Mouse (Mus musculus) adrenal gland, adult (tissue): ENCODE measurements around the gene Soga1.
A peak's percentile ranks its signal among the peaks of the same experiment; 100 is the strongest.

Experiments used
- DNase-seq, 2 experiments: peaks; one replicate each; pipeline ENCODE4 v3.0.0; 2022 to 2023; ENCODE audit warnings: low spot score in 1 of 2; ENCODE audit not compliant: inconsistent age in 2 of 2

Soga1 gene

GRCm38 (mm10) chr2:156998263-156998662 lies 80.8 kb downstream of the Soga1 start:
- DNase-seq, result no peak

GRCm38 (mm10) chr2:156996576-156996975 lies 82.5 kb downstream of the Soga1 start:
- DNase-seq, result peak; percentile 51 to 66

- DNase-seq, result peak; percentile 98
Measured at GRCm38 (mm10) chr2:156991470-156992319, 87.4 kb downstream of the Soga1 start, which contains the start of gene Ndrg3. Gene Ndrg3, minus strand, starts transcription at chr2:156992056.

GRCm38 (mm10) chr2:156990727-156991431 lies 88.2 kb downstream of the Soga1 start:
- DNase-seq, result no peak

- no peak for DNase-seq
Measured at GRCm38 (mm10) chr2:156987316-156987715, 91.7 kb downstream of the Soga1 start.

- DNase-seq, result no peak
Measured at GRCm38 (mm10) chr2:156982864-156983263, 96.2 kb downstream of the Soga1 start.

- DNase-seq, result no peak
Measured at GRCm38 (mm10) chr2:156981291-156981690, 97.8 kb downstream of the Soga1 start.

- DNase-seq, result no peak
Measured at GRCm38 (mm10) chr2:156980059-156980458, 99.0 kb downstream of the Soga1 start.

GRCm38 (mm10) chr2:156976711-156977110 lies 102.3 kb downstream of the Soga1 start:
- no peak for DNase-seq

GRCm38 (mm10) chr2:156974967-156975366 lies 104.1 kb downstream of the Soga1 start:
- DNase-seq, result no peak

- no peak for DNase-seq
Measured at GRCm38 (mm10) chr2:156973316-156974100, 105.5 kb downstream of the Soga1 start.

GRCm38 (mm10) chr2:156970253-156970652 lies 108.8 kb downstream of the Soga1 start:
- no peak for DNase-seq

- no peak for DNase-seq
Measured at GRCm38 (mm10) chr2:156968501-156968900, 110.6 kb downstream of the Soga1 start.

- DNase-seq, result no peak
Measured at GRCm38 (mm10) chr2:156967388-156967787, 111.7 kb downstream of the Soga1 start.
